Mouse (Mus musculus): ENCODE results near the gene Wdr31. TPM values are rescaled to one million over a fixed set of nuclear protein-coding genes. Genes with fewer than 3 reads are reported as not detected.

Wdr31 gene
- polyA plus RNA-seq, 1 experiment from 2014 or later = 13.0 TPM

GRCm38 (mm10) chr4:62475793-62476192 lies 5.1 kb upstream of the Wdr31 start:
- WGBS = 52% methylated on average over 6 of the region's 6 CpGs
- ATAC-seq (ENCODE audit: borderline replicate concordance, extremely low read depth, low FRiP score, low TSS enrichment) = no peak
- Histone ChIP-seq H3K9ac (no peak overlapping the region), H3K27ac (peak overlapping the region; percentile 76), H3K27me3 (no peaks in the 10 kb centered on the region), H3K4me2 (no peak overlapping the region; the same call in 1 of the 2 replicates), H3K36me3 (no peaks in the 10 kb centered on the region), H3K4me3 (no peak overlapping the region), H3K9me3 (no peaks in the 10 kb centered on the region), H3K4me1 (peaks cover 14% of the 10 kb centered on the region)

- H3K4me2 ChIP-seq = no peak overlapping the region
- no peak for ATAC-seq (ENCODE audit: borderline replicate concordance, extremely low read depth, low FRiP score, low TSS enrichment)
- H3K27me3 ChIP-seq = no peaks in the 10 kb centered on the region
- no peak overlapping the region for H3K4me3 ChIP-seq
- peaks cover 17% of the 10 kb centered on the region for H3K4me1 ChIP-seq
- peak overlapping the region; percentile 76 for H3K27ac ChIP-seq
- H3K36me3 ChIP-seq = no peaks in the 10 kb centered on the region
- no peaks in the 10 kb centered on the region for H3K9me3 ChIP-seq
- no peak overlapping the region for H3K9ac ChIP-seq
- 60% methylated on average over 2 of the region's 2 CpGs for WGBS
Measured at GRCm38 (mm10) chr4:62475131-62475530, 4.4 kb upstream of the Wdr31 start.

GRCm38 (mm10) chr4:62472071-62472470 lies 1.4 kb upstream of the Wdr31 start:
- no peaks in the 10 kb centered on the region for H3K9me3 ChIP-seq
- ATAC-seq (ENCODE audit: borderline replicate concordance, extremely low read depth, low FRiP score, low TSS enrichment) = no peak
- H3K9ac ChIP-seq = no peak overlapping the region
- H3K27me3 ChIP-seq = no peaks in the 10 kb centered on the region
- no peak overlapping the region for H3K4me2 ChIP-seq
- H3K4me1 ChIP-seq = peaks cover 8% of the 10 kb centered on the region; the same call in 1 of the 2 replicates
- no peak overlapping the region for H3K4me3 ChIP-seq
- no peaks in the 10 kb centered on the region for H3K36me3 ChIP-seq
- no peak overlapping the region for H3K27ac ChIP-seq
- WGBS = 83% methylated on average over 2 of the region's 2 CpGs

- 88% methylated on average over 1 of the region's 1 CpGs for WGBS
- Histone ChIP-seq H3K4me2 (no peak overlapping the region), H3K27me3 (no peaks in the 10 kb centered on the region), H3K27ac (no peak overlapping the region), H3K4me1 (peaks cover 5% of the 10 kb centered on the region; the same call in 1 of the 2 replicates), H3K9ac (no peak overlapping the region), H3K4me3 (no peak overlapping the region), H3K9me3 (no peaks in the 10 kb centered on the region), H3K36me3 (no peaks in the 10 kb centered on the region; the same call in 1 of the 2 replicates)
- ATAC-seq (ENCODE audit: borderline replicate concordance, extremely low read depth, low FRiP score, low TSS enrichment) = no peak
Measured at GRCm38 (mm10) chr4:62468158-62468557, 2.5 kb downstream of the Wdr31 start.

GRCm38 (mm10) chr4:62463124-62463523 lies 7.6 kb downstream of the Wdr31 start:
- H3K4me3 ChIP-seq = no peak overlapping the region
- H3K4me1 ChIP-seq = 0 out of 2 replicates have a peak, but pooled peaks cover 3% of the 10 kb centered on the region
- H3K9ac ChIP-seq = no peak overlapping the region
- no peaks in the 10 kb centered on the region for H3K27me3 ChIP-seq
- 79% methylated on average over 2 of the region's 2 CpGs for WGBS
- H3K4me2 ChIP-seq = no peak overlapping the region
- no peaks in the 10 kb centered on the region; the same call in 1 of the 2 replicates for H3K36me3 ChIP-seq
- H3K9me3 ChIP-seq = no peaks in the 10 kb centered on the region
- H3K27ac ChIP-seq = no peak overlapping the region
- ATAC-seq (ENCODE audit: borderline replicate concordance, extremely low read depth, low FRiP score, low TSS enrichment) = no peak

- Histone ChIP-seq H3K9ac (no peak overlapping the region), H3K27me3 (no peaks in the 10 kb centered on the region), H3K4me1 (0 out of 2 replicates have a peak, but pooled peaks cover 3% of the 10 kb centered on the region), H3K27ac (no peak overlapping the region), H3K4me3 (no peak overlapping the region), H3K36me3 (no peaks in the 10 kb centered on the region; the same call in 1 of the 2 replicates), H3K9me3 (no peaks in the 10 kb centered on the region), H3K4me2 (no peak overlapping the region)
- ATAC-seq (ENCODE audit: borderline replicate concordance, extremely low read depth, low FRiP score, low TSS enrichment) = no peak
- WGBS = 83% methylated on average over 8 of the region's 8 CpGs
Measured at GRCm38 (mm10) chr4:62460348-62460747, 10.3 kb downstream of the Wdr31 start.

GRCm38 (mm10) chr4:62459081-62459480 lies 11.6 kb downstream of the Wdr31 start:
- ATAC-seq (ENCODE audit: borderline replicate concordance, extremely low read depth, low FRiP score, low TSS enrichment) = peak; percentile 66; the same call in 1 of the 2 replicates

GRCm38 (mm10) chr4:62454995-62455394 lies 15.7 kb downstream of the Wdr31 start:
- Histone ChIP-seq H3K4me3 (no peak overlapping the region), H3K27ac (no peak overlapping the region), H3K36me3 (no peaks in the 10 kb centered on the region), H3K9me3 (no peaks in the 10 kb centered on the region), H3K9ac (no peak overlapping the region), H3K27me3 (no peaks in the 10 kb centered on the region), H3K4me1 (0 out of 2 replicates have a peak, but pooled peaks cover 3% of the 10 kb centered on the region), H3K4me2 (no peak overlapping the region)
- 42% methylated on average over 5 of the region's 5 CpGs for WGBS
- ATAC-seq (ENCODE audit: borderline replicate concordance, extremely low read depth, low FRiP score, low TSS enrichment) = no peak

More at GRCm38 (mm10) chr4:62459081-62459480, 11.6 kb downstream of the Wdr31 start:
- Histone ChIP-seq H3K27ac (no peak overlapping the region), H3K36me3 (no peaks in the 10 kb centered on the region; the same call in 1 of the 2 replicates), H3K27me3 (no peaks in the 10 kb centered on the region), H3K4me2 (no peak overlapping the region), H3K4me1 (0 out of 2 replicates have a peak, but pooled peaks cover 3% of the 10 kb centered on the region), H3K9me3 (no peaks in the 10 kb centered on the region), H3K4me3 (no peak overlapping the region), H3K9ac (no peak overlapping the region)
- WGBS = 52% methylated on average over 3 of the region's 3 CpGs

GRCm38 (mm10) chr4:62440986-62441385 lies 29.7 kb downstream of the Wdr31 start:
- WGBS = 66% methylated on average over 4 of the region's 4 CpGs
- H3K36me3 ChIP-seq = no peaks in the 10 kb centered on the region
- ATAC-seq (ENCODE audit: borderline replicate concordance, extremely low read depth, low FRiP score, low TSS enrichment) = no peak
- H3K4me1 ChIP-seq = no peaks in the 10 kb centered on the region
- H3K27me3 ChIP-seq = no peaks in the 10 kb centered on the region
- no peak overlapping the region for H3K4me3 ChIP-seq
- no peak overlapping the region for H3K9ac ChIP-seq
- no peak overlapping the region for H3K4me2 ChIP-seq
- no peaks in the 10 kb centered on the region for H3K9me3 ChIP-seq
- H3K27ac ChIP-seq = no peak overlapping the region

GRCm38 (mm10) chr4:62440544-62440943 lies 30.2 kb downstream of the Wdr31 start:
- no peaks in the 10 kb centered on the region for H3K27me3 ChIP-seq
- WGBS = 82% methylated on average over 4 of the region's 4 CpGs
- H3K4me2 ChIP-seq = no peak overlapping the region
- no peak overlapping the region for H3K4me3 ChIP-seq
- no peaks in the 10 kb centered on the region for H3K9me3 ChIP-seq
- H3K9ac ChIP-seq = no peak overlapping the region
- H3K36me3 ChIP-seq = no peaks in the 10 kb centered on the region
- no peaks in the 10 kb centered on the region for H3K4me1 ChIP-seq
- H3K27ac ChIP-seq = no peak overlapping the region
- ATAC-seq (ENCODE audit: borderline replicate concordance, extremely low read depth, low FRiP score, low TSS enrichment) = no peak

GRCm38 (mm10) chr4:62439793-62440192 lies 30.9 kb downstream of the Wdr31 start:
- no peak overlapping the region for H3K9ac ChIP-seq
- no peaks in the 10 kb centered on the region for H3K36me3 ChIP-seq
- no peak for ATAC-seq (ENCODE audit: borderline replicate concordance, extremely low read depth, low FRiP score, low TSS enrichment)
- H3K4me3 ChIP-seq = no peak overlapping the region
- H3K4me2 ChIP-seq = no peak overlapping the region
- no peaks in the 10 kb centered on the region for H3K4me1 ChIP-seq
- no peaks in the 10 kb centered on the region for H3K27me3 ChIP-seq
- no peak overlapping the region for H3K27ac ChIP-seq
- no peaks in the 10 kb centered on the region for H3K9me3 ChIP-seq
- 50% methylated on average over 4 of the region's 4 CpGs for WGBS

- H3K27me3 ChIP-seq = no peaks in the 10 kb centered on the region
- H3K27ac ChIP-seq = no peak overlapping the region
- no peak overlapping the region for H3K9ac ChIP-seq
- WGBS = 74% methylated on average over 7 of the region's 7 CpGs
- H3K4me3 ChIP-seq = no peak overlapping the region
- no peak overlapping the region for H3K4me2 ChIP-seq
- no peaks in the 10 kb centered on the region for H3K36me3 ChIP-seq
- no peaks in the 10 kb centered on the region for H3K9me3 ChIP-seq
- no peak for ATAC-seq (ENCODE audit: borderline replicate concordance, extremely low read depth, low FRiP score, low TSS enrichment)
- no peaks in the 10 kb centered on the region for H3K4me1 ChIP-seq
Measured at GRCm38 (mm10) chr4:62437871-62438270, 32.8 kb downstream of the Wdr31 start.

Data from lung, embryonic 15.5 days (tissue).